Mouse (Mus musculus): ENCODE measurements around the gene Pigx. TPM values are rescaled to one million over a fixed set of nuclear protein-coding genes. Genes with fewer than 3 reads are reported as not detected.
A peak's percentile ranks its signal among the peaks of the same experiment; 100 is the strongest.
"Not testable (repeated sequence)": the region's sequence is repeated elsewhere in the genome, so short reads cannot be mapped to it uniquely, and the experiment has no call there.

Gene Pigx
- total RNA-seq, 2 experiments from 2014 or later = 46.6 to 84.7 TPM

DNA sequence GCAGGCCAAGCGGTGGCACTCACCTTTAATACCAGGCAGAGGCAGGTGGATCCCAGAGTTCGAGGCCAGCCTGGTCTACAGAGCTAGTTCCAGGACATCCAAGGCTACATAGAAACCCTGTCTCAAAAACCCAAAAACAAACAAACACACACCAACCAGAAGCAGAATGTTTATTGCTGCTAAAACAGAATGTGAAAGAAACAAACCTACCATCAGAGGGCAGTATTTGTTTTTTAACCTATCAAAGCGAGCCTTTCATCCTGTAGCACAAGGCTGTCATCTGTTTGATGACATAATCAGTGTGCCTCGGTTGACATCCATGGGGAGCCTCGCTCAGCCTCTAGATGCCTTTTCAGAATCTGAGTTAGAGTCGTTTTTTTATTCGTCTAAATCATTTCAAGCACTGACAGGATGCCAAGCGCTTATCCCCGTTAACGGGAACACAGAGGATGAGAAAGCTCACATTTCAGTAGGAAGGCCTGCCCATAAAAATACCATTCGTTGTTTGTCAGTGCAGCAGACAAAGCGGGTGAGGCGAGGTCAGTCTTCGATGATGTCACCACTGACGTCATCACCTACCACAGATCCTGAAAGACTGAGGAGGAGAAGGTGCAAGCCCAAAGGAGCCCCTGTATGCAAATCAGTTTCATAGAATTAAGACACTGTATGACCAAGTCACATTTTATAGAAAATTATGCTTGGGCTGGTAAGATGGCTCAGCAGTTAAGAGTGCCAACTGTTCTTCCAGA, 11.6 kb upstream of the Pigx start:
- no peak for ATAC-seq (replicated peaks; ENCODE audit: poor library complexity, severe bottlenecking)

DNA sequence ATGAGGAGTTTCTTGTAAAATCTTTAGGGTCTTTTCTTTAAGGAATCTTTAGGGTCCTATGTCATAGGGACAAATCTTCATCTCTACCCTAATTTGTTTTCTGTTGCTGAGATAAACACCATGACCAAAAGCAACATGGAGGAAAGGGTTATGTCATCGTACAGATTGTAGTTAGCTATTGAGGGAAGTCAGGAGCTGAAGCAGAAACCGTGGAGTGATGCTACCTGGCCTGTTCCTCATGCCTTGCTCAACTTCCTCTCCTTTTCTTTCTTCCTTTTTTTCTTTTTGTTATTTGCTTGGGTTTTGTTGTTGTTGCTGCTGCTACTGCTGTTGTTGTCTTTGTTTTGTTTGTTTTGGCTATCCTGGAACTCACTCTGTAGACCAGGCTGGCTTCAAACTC, 9.0 kb upstream of the Pigx start:
- peak; percentile 47 for ATAC-seq (replicated peaks; ENCODE audit: poor library complexity, severe bottlenecking)

DNA sequence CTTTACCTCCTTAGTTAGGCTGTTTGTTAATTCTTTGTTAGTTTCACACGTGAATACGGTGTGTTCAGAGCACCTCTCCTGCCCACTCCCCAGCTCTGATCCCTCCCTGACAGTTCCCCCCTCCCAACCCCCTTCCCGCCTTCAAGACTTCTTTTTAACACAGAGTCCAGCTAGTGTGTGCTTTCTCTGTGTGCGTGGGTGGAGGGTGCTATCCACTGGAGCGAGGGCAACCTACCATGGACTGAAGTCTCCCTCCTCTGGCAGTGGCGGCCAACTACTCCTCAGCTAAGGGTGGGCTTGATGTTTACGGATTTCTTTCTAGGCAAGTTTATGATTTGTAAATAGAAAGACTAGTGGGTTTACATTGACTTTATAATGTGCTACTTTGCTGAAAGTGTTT, 8.6 kb upstream of the Pigx start:
- peak; percentile 47; the same call in 1 of the 2 replicates for ATAC-seq (replicated peaks; ENCODE audit: poor library complexity, severe bottlenecking)

DNA sequence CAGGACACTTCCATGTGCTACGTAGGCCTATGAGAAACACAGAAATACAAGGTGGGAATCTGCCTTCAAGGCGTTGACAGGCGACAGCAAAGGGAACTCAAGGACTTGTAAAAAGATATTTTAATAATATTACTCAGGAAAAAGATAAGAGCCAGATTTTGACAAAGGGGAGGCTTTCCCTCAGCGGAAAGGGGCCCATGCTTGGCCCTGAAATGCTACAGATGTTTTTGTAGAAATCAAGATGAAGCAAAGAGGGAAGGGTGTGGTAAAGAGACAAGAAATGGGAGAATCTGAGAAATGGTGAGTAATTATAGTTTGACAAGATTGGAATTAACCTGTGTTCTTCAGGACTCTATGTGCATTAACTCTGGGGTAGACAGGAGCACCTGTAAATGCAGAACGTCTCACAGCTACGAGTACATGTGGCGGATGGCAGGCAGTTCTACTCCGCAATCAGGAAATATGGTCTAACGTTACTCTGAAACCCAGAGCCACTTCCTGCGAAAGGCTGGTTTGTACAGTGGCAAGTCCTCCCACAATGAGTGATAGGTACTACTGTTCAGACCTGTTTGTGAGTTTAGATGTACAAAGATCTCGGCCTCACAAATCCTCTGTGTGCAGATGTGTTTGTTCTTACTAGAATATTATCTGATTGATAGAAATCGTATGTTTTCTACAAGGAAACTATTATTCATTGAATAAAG, 8.0 kb upstream of the Pigx start:
- ATAC-seq (replicated peaks; ENCODE audit: poor library complexity, severe bottlenecking) = peak; percentile 52

DNA sequence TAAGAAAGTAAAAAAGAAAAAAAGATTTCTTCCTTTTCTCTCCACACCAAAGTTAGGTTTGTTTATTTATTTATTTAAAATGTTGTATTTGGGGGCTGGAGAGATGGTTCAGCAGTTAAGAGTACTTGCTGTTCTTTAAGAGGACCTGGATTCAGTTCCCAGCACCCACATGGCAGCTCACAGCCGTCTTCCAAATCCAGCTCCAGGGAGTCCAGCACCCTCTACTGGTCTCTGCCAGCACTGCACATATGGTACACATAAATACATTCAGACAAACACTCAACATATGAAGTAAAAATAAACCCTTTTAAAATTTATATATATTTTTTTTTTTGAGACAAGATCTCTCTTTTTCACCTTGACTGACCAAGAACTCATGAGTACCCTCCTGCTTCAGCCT, 6.2 kb upstream of the Pigx start:
- no peak for ATAC-seq (replicated peaks; ENCODE audit: poor library complexity, severe bottlenecking)

DNA sequence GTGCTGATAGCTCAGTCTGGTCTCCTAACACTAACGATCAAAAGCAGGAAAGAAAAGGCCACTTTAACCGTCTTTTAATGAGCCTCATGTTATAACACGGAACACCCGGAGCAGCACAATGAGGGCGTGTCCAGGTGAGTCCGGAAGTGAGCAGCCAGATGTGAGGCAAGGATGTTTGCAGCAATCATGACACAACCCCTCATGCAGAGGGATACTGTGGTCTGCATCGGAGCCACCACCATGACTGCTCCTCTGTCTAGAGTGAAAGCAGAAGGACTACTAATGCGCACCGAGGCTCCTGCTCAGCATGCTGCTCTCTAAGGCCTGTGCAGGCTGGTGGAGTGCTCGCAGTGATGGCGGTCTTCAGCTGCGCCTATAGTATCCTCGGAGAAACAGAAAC, 2.8 kb upstream of the Pigx start:
- peak; percentile 43 for ATAC-seq (replicated peaks; ENCODE audit: poor library complexity, severe bottlenecking)

DNA sequence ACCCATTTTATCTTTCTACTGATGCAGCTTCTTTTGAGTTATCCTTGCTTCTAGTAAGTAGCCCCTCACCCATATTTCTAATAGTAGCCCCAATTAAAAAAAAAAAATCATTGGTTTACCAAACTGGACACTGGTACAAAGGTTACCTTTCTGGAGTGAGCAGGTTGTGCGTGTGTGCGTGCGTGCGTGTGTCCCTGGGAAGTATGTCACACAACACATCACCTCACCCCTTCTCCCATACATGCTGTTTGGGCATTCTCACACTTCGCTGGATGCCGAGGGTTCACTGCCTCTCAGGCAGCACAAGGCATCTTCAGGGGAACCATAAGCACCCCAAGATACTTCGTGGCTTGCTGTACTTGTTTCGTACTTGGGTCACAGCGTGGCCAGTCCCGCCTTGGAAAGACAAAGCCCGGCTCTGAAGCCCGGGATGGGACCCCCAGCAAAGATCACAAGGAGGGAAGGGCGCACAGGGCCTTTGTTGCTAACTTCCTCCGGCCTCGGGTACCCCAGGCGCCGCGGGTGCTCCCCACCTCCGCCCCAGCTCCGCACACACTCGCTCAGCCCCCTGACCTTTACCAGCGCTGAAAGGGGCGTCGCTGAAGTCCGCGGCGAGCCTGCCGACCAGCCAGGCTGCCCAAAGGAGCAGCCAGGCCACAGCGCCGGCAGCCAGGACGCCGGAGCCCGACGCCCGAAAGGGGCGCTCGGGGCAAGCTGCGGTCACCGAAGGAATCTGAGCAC, 473 bp downstream of the Pigx start:
- no peak; the same call in 1 of the 2 replicates for ATAC-seq (replicated peaks; ENCODE audit: poor library complexity, severe bottlenecking)

DNA sequence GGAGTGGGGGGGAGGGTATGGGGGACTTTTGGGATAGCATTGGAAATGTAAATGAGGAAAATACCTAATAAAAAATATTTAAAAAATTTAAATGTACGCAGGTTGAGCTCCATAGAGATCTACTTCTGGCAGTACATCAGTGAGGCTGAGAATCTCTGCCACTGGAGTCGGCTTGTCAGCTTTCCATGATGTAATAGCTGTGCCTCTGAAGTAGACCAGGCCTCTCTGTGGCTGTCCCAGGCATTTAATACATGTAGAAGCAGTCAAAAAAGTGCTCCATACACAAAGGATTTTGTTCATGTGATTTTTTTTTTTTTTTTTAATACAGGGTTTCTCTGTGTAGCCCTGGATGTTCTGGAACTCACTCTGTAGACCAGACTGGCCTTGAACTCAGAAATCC, 1.8 kb downstream of the Pigx start:
- not testable (repeated sequence) for ATAC-seq (replicated peaks; ENCODE audit: poor library complexity, severe bottlenecking)

DNA sequence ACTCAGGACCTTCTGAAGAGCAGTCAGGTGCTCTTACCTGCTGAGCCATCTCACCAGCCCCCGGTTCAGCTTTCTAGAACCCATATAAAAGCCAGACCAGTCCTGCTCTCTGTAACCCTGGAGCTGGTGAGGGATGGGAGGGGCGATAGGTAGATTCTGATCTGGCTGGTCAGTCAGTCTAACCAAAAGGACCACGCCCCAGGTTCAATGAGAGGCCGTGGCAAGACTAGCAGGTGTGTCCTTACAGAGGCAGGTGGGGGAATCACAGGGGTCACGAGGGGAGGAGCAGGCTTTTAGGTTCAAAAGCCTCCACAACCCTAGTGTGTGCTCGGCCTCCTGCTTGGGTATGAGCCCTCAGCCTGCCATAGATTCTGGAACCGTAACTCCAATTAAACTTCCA, 8.1 kb downstream of the Pigx start:
- no peak for ATAC-seq (replicated peaks; ENCODE audit: poor library complexity, severe bottlenecking)

DNA sequence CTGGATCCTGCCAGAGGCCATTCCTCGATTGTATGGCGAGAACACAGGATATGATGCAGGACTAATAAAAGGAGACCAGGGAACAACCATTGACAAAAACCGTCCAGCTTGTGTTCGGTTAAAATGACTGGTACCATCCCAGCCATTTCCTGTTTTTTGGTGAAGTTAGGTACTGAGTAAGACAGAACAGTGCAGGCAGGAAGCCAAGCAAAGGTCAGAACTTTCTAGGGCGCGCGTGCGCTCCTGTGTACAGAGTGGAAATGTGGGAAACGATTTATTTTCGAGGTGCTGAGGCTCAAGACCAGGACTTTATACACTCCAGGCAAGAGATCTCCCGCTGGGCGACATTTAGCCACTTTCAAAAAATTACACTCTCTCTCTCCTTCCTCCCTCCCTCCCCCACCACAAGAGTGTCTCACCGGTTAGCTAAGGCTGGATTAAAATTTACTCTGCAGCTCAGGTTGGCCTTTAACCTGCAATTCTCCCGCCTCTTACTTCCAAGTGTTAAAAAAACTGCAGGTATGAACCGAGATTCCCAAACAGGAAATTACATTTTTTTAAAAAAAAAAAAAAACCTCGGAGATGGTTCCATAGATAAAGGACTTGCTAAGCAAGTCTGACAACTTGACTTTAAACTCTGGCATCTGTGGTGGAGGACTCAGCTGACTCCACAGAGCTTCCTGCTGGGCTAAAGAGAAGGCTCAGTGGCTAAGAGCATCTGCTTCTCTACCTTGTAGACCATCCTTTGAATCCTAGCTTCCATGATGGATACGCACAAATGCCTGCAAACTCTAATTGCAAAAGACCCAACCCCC, 11.7 kb downstream of the Pigx start:
- ATAC-seq (replicated peaks; ENCODE audit: poor library complexity, severe bottlenecking) = peak; percentile 75

DNA sequence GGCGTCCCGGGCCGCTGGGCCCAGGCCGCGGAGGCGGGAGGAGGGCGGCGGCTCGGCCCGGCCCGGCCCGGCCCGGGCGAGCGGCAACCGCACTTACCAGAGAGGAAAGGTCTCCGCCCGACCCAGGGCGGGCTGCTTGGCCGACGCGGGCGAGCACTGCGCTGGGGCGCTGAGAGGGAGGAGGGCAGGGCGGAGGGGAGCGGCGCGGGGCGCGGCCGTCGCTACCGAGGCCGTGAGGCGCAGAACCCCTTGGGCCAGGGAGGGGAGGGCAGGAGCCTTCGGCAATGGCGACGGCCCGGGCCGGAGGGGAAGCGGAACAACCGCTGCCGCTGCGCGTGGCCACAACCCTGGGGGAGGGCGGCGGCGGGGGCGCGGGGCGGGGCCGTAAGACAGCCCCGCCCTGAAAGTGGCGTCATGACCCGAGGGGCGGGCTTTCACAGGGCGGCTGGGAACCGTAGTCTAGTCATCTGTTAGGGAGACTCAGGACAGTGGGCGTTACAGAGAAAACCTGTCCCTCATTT, 20.5 kb downstream of the Pigx start, which contains the start of gene Pak2:
Gene Pak2 (minus strand): TSS at position 352 of the 521 bp plus-strand sequence.
- peak; percentile 94 for ATAC-seq (replicated peaks; ENCODE audit: poor library complexity, severe bottlenecking)

DNA sequence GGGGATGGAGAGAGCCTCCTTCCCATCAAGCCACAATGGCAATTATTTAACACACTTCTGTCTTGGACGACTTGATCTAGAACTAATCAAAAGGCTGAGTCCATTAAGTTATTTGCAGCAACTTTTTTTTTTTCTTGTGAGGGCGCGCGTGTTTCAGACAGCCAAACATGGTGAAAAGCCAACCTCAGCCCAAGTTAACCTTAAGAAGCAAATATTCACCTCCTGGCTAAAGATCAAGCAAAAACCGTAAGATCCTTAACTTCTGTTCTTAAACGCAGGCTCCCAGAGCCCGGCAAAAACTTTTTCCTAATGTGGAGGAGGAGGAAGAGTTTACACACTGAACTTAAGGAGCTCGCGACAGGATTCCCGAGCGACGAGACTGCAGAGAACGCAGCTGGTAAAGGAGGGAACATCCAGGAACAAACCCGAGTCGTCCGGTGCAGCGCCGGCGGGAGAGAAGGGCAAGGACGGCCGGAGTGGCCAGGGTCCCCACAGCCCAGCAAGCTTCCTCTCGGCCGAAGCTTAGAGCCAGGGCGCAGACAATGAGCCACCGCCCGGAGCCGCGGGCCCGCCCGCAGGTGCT, 21.0 kb downstream of the Pigx start:
- ATAC-seq (replicated peaks; ENCODE audit: poor library complexity, severe bottlenecking) = peak; percentile 7

DNA sequence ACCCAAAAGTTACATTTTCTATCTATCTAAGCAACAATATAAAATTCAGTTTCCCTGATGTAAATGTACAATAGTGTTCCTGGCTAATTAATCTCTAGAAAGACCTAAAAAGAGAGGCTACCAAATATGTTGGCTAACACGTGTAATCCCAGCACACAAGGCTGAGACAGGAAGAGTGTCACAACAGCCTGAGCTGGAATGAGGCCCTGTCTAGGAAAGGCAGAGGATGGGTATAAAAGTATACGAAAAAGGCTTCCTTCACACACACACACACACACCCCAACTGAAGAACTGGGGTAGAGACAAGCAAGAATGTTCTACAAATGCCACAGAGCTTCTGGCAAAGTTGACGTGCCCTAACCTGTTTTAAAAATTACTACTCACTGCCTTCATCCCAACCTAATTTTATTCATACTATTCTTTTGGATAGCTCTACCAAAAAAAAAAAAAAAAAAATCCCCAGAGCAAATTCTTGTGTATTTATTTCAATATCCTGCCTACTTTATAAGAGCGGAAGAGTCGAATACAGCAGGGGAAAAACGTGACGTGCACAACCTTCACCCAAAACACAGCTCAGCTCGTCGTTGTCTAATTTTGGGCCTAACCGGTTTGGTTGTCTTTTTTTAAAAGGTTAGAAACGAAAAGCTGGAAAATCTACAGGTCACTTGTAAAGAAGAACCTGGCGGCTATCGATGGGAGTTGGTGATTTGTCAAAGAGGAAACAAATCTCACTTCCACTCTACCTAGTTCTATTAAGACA, 21.7 kb downstream of the Pigx start:
- ATAC-seq (replicated peaks; ENCODE audit: poor library complexity, severe bottlenecking) = no peak

DNA sequence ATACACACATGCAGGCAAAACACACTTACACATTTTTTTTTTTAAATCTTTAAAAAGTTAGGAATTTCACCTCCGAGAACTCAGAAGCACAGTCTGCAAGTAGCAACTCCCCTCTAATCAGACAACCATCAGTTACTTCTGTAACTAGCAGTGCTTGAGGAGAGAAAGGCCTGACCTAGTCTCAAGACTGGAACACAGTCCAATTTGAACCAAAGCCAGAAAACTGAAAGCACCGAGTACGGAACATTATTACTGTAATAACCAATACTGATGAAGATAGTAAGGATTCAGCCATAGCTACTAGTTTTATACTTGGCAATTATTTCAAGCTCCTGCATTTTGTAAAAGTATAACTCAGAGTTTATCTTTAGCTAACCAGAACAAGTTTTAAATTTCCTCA, 23.1 kb downstream of the Pigx start:
- no peak for ATAC-seq (replicated peaks; ENCODE audit: poor library complexity, severe bottlenecking)

DNA sequence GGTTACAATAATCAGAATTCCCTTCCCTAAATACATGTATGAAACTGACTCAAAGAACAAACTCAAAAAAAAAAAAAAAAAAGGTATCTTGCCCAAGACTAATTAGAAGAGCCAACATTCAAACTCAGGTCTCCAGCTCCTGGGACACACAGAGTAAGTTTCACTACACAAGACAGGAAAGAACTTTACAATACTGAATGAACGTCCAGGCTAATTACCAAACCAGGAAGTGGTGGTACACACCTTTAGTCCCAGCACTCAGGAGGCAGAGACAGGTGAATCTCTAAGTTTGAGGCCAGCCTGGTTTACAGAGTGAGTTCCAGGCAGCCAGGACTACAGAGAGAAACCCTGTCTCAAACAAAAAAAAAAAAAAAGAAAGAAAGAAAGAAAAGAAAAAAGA, 23.8 kb downstream of the Pigx start:
- ATAC-seq (replicated peaks; ENCODE audit: poor library complexity, severe bottlenecking) = no peak

DNA sequence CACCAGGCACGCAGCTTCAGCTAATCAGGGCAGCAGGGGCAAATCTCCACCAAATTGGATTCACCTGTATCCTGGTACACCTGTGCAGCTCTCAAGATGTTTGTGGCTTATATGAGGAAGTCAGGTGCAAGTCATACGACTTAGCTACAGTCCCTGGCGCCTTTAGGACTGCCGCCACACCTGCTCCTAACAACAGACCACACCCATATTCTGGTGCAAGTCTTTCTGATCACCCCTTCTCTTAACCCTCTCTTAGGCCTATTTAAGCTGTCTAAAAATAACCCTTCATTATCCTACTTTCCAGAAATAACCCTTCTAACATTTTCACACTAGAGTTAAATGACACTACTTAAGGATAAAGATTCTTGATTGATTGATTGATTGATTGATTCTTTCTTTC, 29.5 kb downstream of the Pigx start:
- ATAC-seq (replicated peaks; ENCODE audit: poor library complexity, severe bottlenecking) = not testable (repeated sequence)

DNA sequence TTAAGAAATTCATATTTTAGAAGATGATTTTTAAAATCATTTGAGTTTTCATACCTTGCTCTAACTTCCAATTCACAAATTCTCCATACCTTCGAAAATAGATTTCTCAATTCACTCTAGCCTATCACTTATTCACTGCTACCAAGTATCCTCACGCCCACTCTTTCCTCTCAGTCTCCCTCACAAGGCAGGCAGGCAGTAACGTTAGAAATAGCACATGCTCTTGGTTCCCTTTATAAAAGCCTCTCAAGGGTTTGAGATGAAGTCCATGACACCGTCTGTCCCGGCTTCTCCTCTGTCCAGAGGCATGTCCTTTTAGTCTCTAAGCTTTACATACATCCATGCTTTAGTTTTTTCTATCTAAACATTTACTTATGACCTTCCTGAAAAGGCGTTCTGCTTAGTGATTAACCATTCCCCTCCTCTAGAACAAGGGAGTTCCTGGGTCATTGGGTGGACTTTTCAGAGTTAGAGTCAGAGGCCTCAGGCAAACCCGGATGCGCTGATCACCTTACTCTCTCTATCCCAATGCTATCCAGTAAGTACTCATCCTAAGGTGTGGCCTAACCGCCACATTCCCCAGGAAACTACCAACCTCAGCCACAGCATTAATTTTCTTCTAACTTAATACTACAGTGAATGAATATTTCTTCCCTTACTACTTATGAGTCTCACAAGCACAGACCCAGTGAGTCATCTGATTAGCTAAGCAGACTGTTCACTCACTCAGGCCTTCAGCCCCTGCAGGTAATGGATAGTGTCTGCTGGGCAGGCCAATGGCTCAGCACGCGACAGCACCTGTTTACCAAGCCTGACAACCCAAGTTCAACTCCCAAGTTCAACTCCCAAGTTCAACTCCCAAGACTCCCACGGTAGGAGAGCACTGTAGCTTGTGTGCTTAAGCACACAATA, 30.9 kb downstream of the Pigx start:
- no peak for ATAC-seq (replicated peaks; ENCODE audit: poor library complexity, severe bottlenecking)

DNA sequence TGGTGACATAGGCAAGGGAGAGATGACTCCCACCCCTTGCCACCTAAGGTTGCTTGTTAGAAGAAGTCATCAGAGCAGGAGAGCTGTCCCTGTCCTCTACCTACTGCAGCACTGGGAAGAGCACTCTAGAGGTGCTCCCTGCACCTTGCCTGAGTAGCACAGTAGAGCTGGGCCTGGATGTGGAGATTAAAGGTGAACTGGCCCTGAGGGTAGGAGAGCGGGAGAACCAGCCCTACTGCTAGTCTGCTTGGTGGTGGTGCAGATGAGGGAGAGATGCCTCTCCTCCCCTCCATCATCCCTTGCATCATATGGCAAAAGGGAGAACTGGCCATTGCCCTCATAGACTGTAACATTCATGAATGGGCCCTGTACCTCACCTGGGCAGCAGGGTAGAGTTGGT, 32.6 kb downstream of the Pigx start:
- ATAC-seq (replicated peaks; ENCODE audit: poor library complexity, severe bottlenecking) = no peak

All from granulocyte monocyte progenitor cell, adult 5-6 weeks (primary cell).